ENCODE assay signal across 8 mouse cellular contexts in genomic region chr7:143042089-143042488, GRCm38 (mm10). TPM values are rescaled to one million over a fixed set of nuclear protein-coding genes. Genes with fewer than 3 reads are reported as not detected.
DNase-seq lines count a peak whose midpoint lies in the region; ATAC-seq lines count a peak whose summit lies in the region.

No protein-coding gene starts in this region.

- H3K9me3 ChIP-seq in liver, embryonic 15.5 days (replicated peaks): no peaks in the 10 kb centered on the region

- peaks cover 24% of the 10 kb centered on the region for H3K4me1 ChIP-seq in liver, embryonic 15.5 days (replicated peaks)

- no peak overlapping the region for H3K4me2 ChIP-seq in liver, embryonic 15.5 days

- H3K27me3 ChIP-seq in liver, embryonic 15.5 days: no peaks in the 10 kb centered on the region

- ATAC-seq in liver, embryonic 15.5 days (ENCODE audit: insufficient read depth): peak; percentile 42

- no peak overlapping the region for H3K4me3 ChIP-seq in liver, embryonic 15.5 days (replicated peaks)

- no peak overlapping the region for H3K9ac ChIP-seq in liver, embryonic 15.5 days

- intact Hi-C loops in heart, postnatal 10 days (cut with DNase I): loop anchor here (1.0 kb wide), 1 partner anchor 10 kb away; the partner anchor contains the start of gene Cd81

- 0 out of 2 replicates have a peak overlapping the region, but pooled peaks have one; percentile 14 for H3K27ac ChIP-seq in liver, embryonic 15.5 days (replicated peaks)

- no peaks in the 10 kb centered on the region for H3K36me3 ChIP-seq in liver, embryonic 15.5 days (replicated peaks)

- peak; percentile 82 to 92 for DNase-seq in adrenal gland, adult (ENCODE audit: inconsistent age in 2 of 2, low spot score in 1 of 2)
- peak; percentile 81 for DNase-seq in adrenal gland, adult 8-10 months
- peak; percentile 84 to 87 for DNase-seq in heart, postnatal 10 days
- no peak for DNase-seq in right cerebral cortex, postnatal 36 days (ENCODE audit: low spot score in 2 of 2)
- DNase-seq in layer of hippocampus, postnatal 25 days (ENCODE audit: extremely low spot score in 1 of 2, low spot score in 1 of 2): no peak
- DNase-seq in cerebellum, adult 11-12 months: no peak
- no peak for DNase-seq in retina, embryonic 14.5 days (ENCODE audit: low spot score)

- WGBS in liver, embryonic 15.5 days (ENCODE audit: insufficient replicate concordance): 65% methylated on average over 3 of the region's 3 CpGs

RNA-seq across cellular contexts. Expression of gene Cd81, which starts 10.4 kb away (rescaled TPM):
- total RNA-seq in adrenal gland, adult 8-10 months (2022): 100 to 1,000 TPM; 689 to 780 (median 728) TPM
- total RNA-seq in heart, postnatal 10 days (2021): 100 to 1,000 TPM; 630 to 639 TPM
- 132 and 141 TPM in 2 replicates for polyA plus RNA-seq in liver, embryonic 15.5 days (2015; fragmentation: Nextera tagmentation; extraction: Ambion mirVana)
- total RNA-seq in layer of hippocampus, postnatal 25 days (2021): 100 to 1,000 TPM; 489 to 524 TPM

RNA-seq across cellular contexts. Expression of gene Tssc4, which starts 27.0 kb away (rescaled TPM):
- 10 to 100 TPM; 26.5 to 36.9 (median 33.5) TPM for total RNA-seq in adrenal gland, adult 8-10 months (2022)
- 10 to 100 TPM; 24.9 to 26.3 TPM for total RNA-seq in heart, postnatal 10 days (2021)
- 38.5 and 44.2 TPM in 2 replicates for polyA plus RNA-seq in liver, embryonic 15.5 days (2015; fragmentation: Nextera tagmentation; extraction: Ambion mirVana)
- 10 to 100 TPM; 47.0 to 50.4 TPM for total RNA-seq in layer of hippocampus, postnatal 25 days (2021)

RNA-seq across cellular contexts. Expression of gene Tspan32, which starts 37.2 kb away (rescaled TPM):
- 1 to 10 TPM; 1.1 to 2.3 (median 1.7) TPM for total RNA-seq in adrenal gland, adult 8-10 months (2022)
- total RNA-seq in heart, postnatal 10 days (2021): 1 to 10 TPM in 1 of 2 experiments, under 1 TPM in 1; 0.81 to 1.2 TPM
- polyA plus RNA-seq in liver, embryonic 15.5 days (2015; fragmentation: Nextera tagmentation; extraction: Ambion mirVana): 80.3 and 82.2 TPM in 2 replicates
- not detected for total RNA-seq in layer of hippocampus, postnatal 25 days (2021)

RNA-seq across cellular contexts. Expression of gene Trpm5, which starts 52.4 kb away (rescaled TPM):
- total RNA-seq in adrenal gland, adult 8-10 months (2022): under 1 TPM; 0.17 to 0.32 (median 0.27) TPM
- total RNA-seq in heart, postnatal 10 days (2021): under 1 TPM; 0.43 to 0.62 TPM
- polyA plus RNA-seq in liver, embryonic 15.5 days (2015; fragmentation: Nextera tagmentation; extraction: Ambion mirVana): 0.43 and 0.91 TPM in 2 replicates
- not detected for total RNA-seq in layer of hippocampus, postnatal 25 days (2021)

Comparison
In these comparisons a context has a peak if more than half of its experiments do, and no peak if none do; other contexts are left out.
1. DNase-seq: peak in adrenal gland, adult (2 of 2), adrenal gland, adult 8-10 months (single experiment) and heart, postnatal 10 days (2 of 2); none in right cerebral cortex, postnatal 36 days (0 of 2), layer of hippocampus, postnatal 25 days (0 of 2), cerebellum, adult 11-12 months (single experiment) and retina, embryonic 14.5 days (single experiment).